Mouse (Mus musculus): ENCODE results near the gene Gm49361.

DNA sequence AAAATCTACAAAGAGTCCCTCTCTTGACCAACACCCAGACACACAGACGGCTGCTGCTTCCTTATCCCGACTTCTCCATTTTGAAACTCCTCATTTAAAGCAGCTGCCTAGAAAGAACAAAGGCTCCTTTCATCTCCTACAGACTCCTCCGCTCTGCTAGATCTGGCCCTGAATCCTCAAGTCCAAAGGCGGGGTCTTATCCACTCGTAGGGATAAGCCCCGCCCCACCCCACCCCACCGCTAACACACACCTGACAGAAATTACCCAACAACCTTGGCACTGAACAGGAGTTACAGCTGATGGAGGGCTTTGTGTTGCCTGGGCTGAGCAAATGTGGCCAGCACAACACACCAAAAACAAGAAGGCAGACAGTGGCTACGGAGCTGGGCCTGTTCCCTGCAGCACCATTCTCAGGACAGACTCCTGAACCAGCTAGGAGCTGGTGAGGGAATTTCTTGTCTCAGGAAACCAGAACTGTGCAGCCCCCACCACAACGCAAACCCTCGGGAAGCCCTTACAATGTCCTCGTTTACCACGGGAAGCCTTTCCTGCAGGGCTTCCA lies 43.9 kb downstream of the Gm49361 start:
- TF ChIP-seq POLR2A (IDR thresholded peaks at IDR 0.05; ENCODE audit: control insufficient read depth, low read depth, low read length) (no peak), CTCF (IDR thresholded peaks at IDR 0.05; ENCODE audit: control insufficient read depth, insufficient read depth, insufficient replicate concordance, low read depth, low read length) (no peak)
